Mouse (Mus musculus) heart, embryonic 16.5 days (tissue): ENCODE data around the gene Radil. TPM values are rescaled to one million over a fixed set of nuclear protein-coding genes. Genes with fewer than 3 reads are reported as not detected.
A peak's percentile ranks its signal among the peaks of the same experiment; 100 is the strongest.

Experiments
- ATAC-seq: fragments of 200-750 bp; cut with Nextera tagmentation; replicated peaks from 2 replicates; pipeline ENCODE4 v1.8.0; 2017; ENCODE audit warnings: moderate number of reproducible peaks; ENCODE audit not compliant: insufficient read depth, low FRiP score; ENCODE audit errors: extremely low read depth
- H3K27ac ChIP-seq: fragments of 300-500 bp; sonication (generic); 2 replicates; pipeline ENCODE4 v1.5.1; 2014; ENCODE audit warnings: mild to moderate bottlenecking, low read length, control low read depth, moderate library complexity
- H3K27me3 ChIP-seq: fragments of 300-500 bp; sonication (generic); 2 replicates; pipeline ENCODE4 v1.6.1; 2014; ENCODE audit warnings: low read length, mixed read lengths; ENCODE audit not compliant: control insufficient read depth, insufficient read depth
- H3K36me3 ChIP-seq: fragments of 300-500 bp; sonication (generic); 2 replicates; pipeline ENCODE4 v1.6.1; 2014; ENCODE audit not compliant: control insufficient read depth, insufficient read depth
- H3K4me1 ChIP-seq: fragments of 300-500 bp; sonication (generic); 2 replicates; pipeline ENCODE4 v1.6.1; 2014; ENCODE audit warnings: low read length, mixed read lengths; ENCODE audit not compliant: control insufficient read depth, insufficient read depth
- H3K4me2 ChIP-seq: fragments of 300-500 bp; sonication (generic); 2 replicates; pipeline ENCODE4 v1.6.1; 2014; ENCODE audit warnings: low read depth, mild to moderate bottlenecking, control low read depth, low read length
- H3K4me3 ChIP-seq: fragments of 300-500 bp; sonication (generic); 2 replicates; pipeline ENCODE4 v1.5.1; 2014; ENCODE audit warnings: mild to moderate bottlenecking, control low read depth, low read length
- H3K9ac ChIP-seq: fragments of 300-500 bp; sonication (generic); 2 replicates; pipeline ENCODE4 v1.6.1; 2014; ENCODE audit warnings: low read length, control low read depth
- H3K9me3 ChIP-seq: fragments of 300-500 bp; sonication (generic); replicated peaks from 2 replicates; pipeline ENCODE4 v1.6.1; 2016; ENCODE audit warnings: low read length; ENCODE audit not compliant: control insufficient read depth
- WGBS: fragments of 180-500 bp; shearing (Covaris S2); extraction: QIAGEN DNeasy Blood & Tissue Kit; methylation state at CpG from one replicate; pipeline ENCODE4 v1.1.7; 2014; 5-methylcytosine and 5-hydroxymethylcytosine counted together
- polyA plus RNA-seq: library from polyadenylated mRNA; unstranded; fragments of >200 nt; fragmentation: Nextera tagmentation; extraction: Ambion mirVana; gene quantifications from 2 replicates; pipeline ENCODE4 v1.2.1, GENCODE M21; 2015

Radil gene
- polyA plus RNA-seq, 1 experiment from 2014 or later, result 9.0 TPM

DNA sequence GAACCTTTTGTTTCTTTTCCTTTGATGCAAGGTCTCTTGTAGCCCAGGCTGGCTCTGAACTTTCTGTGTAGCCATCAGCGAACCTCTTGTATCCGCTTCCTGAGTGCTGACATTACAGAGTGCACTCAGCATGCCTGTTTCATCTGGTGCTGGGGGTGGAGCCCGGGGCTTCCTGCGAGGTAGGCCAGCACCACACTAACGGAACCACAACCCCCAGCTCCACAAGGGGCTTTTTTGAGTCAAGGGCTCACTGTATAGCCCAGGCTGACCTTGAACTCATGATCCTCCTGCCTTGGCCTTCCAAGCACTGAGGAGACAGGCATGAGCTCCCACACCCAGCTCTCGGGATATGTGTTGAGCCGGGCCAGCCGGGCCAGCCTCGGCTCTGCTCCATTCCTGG, 100.1 kb downstream of the Radil start:
- Histone ChIP-seq H3K4me1 (peaks cover 8% of the 10 kb centered on the region), H3K27me3 (no peaks in the 10 kb centered on the region), H3K9ac (no peak overlapping the region), H3K9me3 (no peaks in the 10 kb centered on the region), H3K4me2 (no peak overlapping the region), H3K27ac (no peak overlapping the region), H3K4me3 (no peak overlapping the region), H3K36me3 (peaks cover 45% of the 10 kb centered on the region)
- no peak for ATAC-seq
- 89% methylated on average over 9 of the region's 9 CpGs for WGBS

GRCm38 (mm10) chr5:142448623-142449022, 102.3 kb downstream of the Radil start:
- Histone ChIP-seq H3K27ac (no peak overlapping the region), H3K27me3 (no peaks in the 10 kb centered on the region), H3K36me3 (peaks cover 28% of the 10 kb centered on the region), H3K4me1 (peaks cover 26% of the 10 kb centered on the region), H3K4me2 (no peak overlapping the region), H3K9me3 (no peaks in the 10 kb centered on the region), H3K4me3 (no peak overlapping the region), H3K9ac (no peak overlapping the region)
- 60% methylated on average over 12 of the region's 12 CpGs for WGBS
- ATAC-seq, result no peak

DNA sequence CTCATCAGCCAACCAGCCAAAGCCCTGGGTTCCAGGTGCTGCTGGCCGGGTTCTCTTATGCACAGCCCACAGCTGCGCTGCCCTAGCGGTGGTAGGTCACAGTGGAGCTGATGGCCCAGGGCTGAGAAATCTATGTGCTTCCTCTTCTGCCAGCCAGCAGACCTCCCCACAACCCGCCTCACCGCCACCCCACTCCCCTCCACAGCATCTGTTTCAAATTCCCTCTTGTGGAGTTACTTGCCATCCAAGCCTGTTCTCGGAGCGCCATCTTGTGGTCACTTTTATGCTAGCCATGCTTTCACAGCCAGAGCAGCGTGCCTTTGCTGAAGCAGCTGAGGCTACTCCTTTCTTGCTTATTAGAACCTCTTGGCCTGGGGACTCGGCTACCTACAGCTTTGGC, 102.8 kb downstream of the Radil start:
- H3K9me3 ChIP-seq, result no peaks in the 10 kb centered on the region
- H3K9ac ChIP-seq, result no peak overlapping the region
- H3K27ac ChIP-seq, result no peak overlapping the region
- no peak overlapping the region for H3K4me3 ChIP-seq
- peaks cover 22% of the 10 kb centered on the region for H3K36me3 ChIP-seq
- no peaks in the 10 kb centered on the region for H3K27me3 ChIP-seq
- H3K4me1 ChIP-seq, result peaks cover 31% of the 10 kb centered on the region
- H3K4me2 ChIP-seq, result no peak overlapping the region
- 7% methylated on average over 9 of the region's 9 CpGs for WGBS
- ATAC-seq, result peak; percentile 28

DNA sequence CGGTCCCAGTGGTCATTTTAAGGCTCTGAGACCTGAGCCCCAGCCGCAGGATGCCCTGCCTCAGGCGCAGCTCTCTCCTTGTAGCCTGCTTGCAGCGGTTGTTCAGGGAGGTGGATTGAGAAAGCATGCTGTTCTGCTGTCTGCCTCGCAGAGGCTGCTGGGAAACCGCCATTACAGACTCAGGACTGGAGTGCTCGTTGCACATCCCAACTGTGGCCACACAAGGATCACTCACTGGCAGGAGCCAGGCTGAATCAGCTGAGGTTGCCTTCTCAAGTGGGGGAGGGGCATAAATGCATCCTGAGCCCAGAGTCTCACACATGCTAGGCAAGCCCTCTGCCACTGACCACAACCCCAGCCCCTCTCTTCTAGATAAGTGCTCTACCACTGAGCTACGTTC, 105.2 kb downstream of the Radil start:
- ATAC-seq, result no peak
- Histone ChIP-seq H3K4me3 (no peak overlapping the region), H3K4me1 (peaks cover 44% of the 10 kb centered on the region), H3K27me3 (no peaks in the 10 kb centered on the region), H3K9ac (0 out of 2 replicates have a peak overlapping the region, but pooled peaks have one; percentile 0), H3K27ac (no peak overlapping the region; the same call in 1 of the 2 replicates), H3K4me2 (no peak overlapping the region), H3K9me3 (no peaks in the 10 kb centered on the region), H3K36me3 (peaks cover 16% of the 10 kb centered on the region; the same call in 1 of the 2 replicates)
- 48% methylated on average over 8 of the region's 8 CpGs for WGBS

DNA sequence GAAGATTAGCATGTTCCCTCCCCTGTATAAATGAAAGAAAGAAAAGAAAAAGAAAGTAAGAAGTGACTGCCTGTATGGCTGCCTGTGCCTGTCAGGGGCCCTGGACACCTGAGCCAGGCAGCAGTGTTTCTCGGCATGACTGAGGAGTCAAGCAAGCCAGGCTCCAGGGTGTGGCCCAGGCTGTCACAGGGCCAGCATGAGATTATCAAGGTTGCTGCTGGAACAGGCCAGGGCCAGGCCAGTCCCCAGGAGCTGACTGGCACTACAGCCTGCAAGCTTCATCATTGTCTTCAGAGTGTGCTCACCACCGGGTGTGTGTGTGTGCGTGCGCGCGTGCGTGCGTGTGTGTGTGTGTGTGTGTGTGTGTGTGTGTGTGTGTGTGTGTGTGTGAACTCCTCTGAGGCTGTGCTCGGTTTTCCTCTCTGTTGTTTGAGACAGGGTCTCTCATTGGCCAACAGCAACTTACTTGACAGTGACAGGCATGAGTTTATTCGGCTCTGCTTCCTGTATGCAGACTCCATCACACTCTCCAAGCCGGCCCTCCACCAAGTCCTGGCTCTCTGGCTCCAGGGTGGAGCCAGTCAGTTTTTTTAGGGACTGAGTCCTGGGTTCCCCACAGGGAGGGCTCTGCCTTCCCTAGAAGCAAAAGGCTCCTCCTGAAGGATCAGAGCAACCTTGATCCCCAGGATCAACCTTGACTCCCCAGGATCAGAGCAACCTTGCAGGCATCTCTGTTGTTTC, 105.9 kb downstream of the Radil start:
- no peak overlapping the region for H3K4me2 ChIP-seq
- ATAC-seq, result no peak
- WGBS, result 43% methylated on average over 11 of the region's 11 CpGs

DNA sequence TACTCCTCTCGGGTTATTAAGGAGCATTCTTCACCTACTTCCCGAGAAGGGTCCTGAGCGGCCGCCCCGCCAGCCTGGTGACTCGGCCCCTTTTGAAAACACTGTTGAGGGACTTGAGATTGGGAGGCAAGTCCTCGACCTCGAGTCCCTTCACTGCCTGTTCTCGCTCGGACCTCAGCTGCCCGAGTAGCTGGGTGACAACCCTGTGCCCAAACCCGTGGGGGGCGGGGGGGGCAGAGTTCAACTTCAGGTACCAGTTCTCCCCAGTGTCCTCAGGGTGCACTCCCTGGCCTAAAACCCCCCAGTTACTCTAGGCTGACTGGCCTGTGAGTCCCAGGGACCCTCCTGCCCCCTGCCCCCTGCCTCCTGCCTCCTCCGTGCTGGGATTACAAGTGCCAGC, 106.9 kb downstream of the Radil start:
- no peak overlapping the region for H3K4me2 ChIP-seq
- H3K9me3 ChIP-seq, result no peaks in the 10 kb centered on the region
- 71% methylated on average over 14 of the region's 14 CpGs for WGBS
- H3K27me3 ChIP-seq, result no peaks in the 10 kb centered on the region
- no peak overlapping the region; the same call in 1 of the 2 replicates for H3K27ac ChIP-seq
- no peak for ATAC-seq
- H3K4me3 ChIP-seq, result no peak overlapping the region
- H3K9ac ChIP-seq, result 0 out of 2 replicates have a peak overlapping the region, but pooled peaks have one; percentile 39
- H3K4me1 ChIP-seq, result peaks cover 54% of the 10 kb centered on the region
- peaks cover 3% of the 10 kb centered on the region; the same call in 1 of the 2 replicates for H3K36me3 ChIP-seq

More for the DNA sequence above, 105.9 kb downstream of the Radil start:
- Histone ChIP-seq H3K9ac (peak overlapping the region; percentile 39; the same call in 1 of the 2 replicates), H3K36me3 (peaks cover 9% of the 10 kb centered on the region; the same call in 1 of the 2 replicates), H3K9me3 (no peaks in the 10 kb centered on the region), H3K27me3 (no peaks in the 10 kb centered on the region), H3K4me1 (peaks cover 46% of the 10 kb centered on the region), H3K27ac (peak overlapping the region; percentile 46), H3K4me3 (no peak overlapping the region)

- 69% methylated on average over 15 of the region's 15 CpGs for WGBS
- Histone ChIP-seq H3K27ac (no peak overlapping the region), H3K4me3 (no peak overlapping the region), H3K9me3 (no peaks in the 10 kb centered on the region), H3K4me1 (peaks cover 54% of the 10 kb centered on the region), H3K4me2 (no peak overlapping the region), H3K27me3 (no peaks in the 10 kb centered on the region), H3K36me3 (no peaks in the 10 kb centered on the region), H3K9ac (no peak overlapping the region)
- ATAC-seq, result no peak
Measured at GRCm38 (mm10) chr5:142443514-142443913, 107.4 kb downstream of the Radil start.

DNA sequence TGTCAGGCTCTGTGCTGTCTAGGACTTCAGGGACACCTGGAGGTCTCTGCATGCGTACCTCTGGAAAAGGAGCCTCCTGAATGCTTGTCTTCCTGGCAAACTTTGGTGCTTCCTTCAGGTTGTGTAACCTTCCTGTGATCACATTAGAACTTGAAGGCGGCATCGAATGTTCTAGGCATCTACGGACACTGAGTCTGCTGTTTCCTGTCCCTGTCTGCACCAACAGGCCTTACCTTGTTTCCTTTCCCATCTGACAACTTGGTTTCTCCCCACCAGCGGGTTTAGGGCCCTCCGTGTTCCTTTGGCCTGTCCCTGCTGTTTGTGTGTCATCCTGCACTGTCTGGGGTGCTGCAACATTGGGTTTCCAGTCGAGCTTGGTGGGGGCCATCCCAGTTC, 108.9 kb downstream of the Radil start:
- Histone ChIP-seq H3K36me3 (no peaks in the 10 kb centered on the region), H3K4me2 (peak overlapping the region; percentile 83; the same call in 1 of the 2 replicates), H3K27me3 (no peaks in the 10 kb centered on the region), H3K4me1 (peaks cover 49% of the 10 kb centered on the region), H3K27ac (peak overlapping the region; percentile 56), H3K9me3 (no peaks in the 10 kb centered on the region), H3K9ac (0 out of 2 replicates have a peak overlapping the region, but pooled peaks have one; percentile 7), H3K4me3 (no peak overlapping the region)
- no peak for ATAC-seq
- WGBS, result 80% methylated on average over 7 of the region's 7 CpGs

DNA sequence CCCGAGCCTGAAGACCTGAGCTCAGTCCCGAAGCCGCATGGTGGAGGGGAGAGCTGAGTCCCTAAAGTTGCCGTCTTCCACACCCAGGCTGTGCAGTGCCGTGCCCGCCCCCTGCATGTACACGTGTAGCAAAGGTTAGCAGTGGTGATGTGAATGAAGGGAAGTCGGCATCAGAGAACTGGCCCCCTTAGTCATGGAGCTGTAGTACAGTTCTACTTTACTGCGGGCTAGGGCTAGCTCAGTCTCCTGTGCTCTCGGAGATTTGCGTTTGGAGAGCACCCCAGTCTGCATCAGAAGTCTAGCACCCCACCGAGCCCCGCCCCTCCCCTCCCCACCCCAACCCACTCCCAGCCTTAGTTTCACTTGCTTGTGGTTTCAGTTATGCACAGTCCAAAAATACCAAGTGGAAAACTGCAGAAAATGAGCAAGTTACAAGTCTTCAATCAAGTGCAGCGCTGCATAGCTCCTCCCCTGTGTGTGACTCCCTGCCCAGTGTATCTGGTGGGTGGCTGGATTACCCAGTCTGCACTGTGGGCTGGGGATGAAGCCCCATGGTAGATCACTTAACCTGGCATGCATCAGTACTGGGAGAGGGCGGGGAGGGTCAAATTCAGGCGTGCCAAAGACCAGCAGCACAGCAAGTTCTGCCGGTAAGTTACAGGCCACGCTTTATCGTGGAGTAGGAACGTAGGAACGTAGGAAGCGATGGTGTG, 109.4 kb downstream of the Radil start:
- Histone ChIP-seq H3K4me2 (peak overlapping the region; percentile 83), H3K4me1 (peaks cover 49% of the 10 kb centered on the region), H3K9me3 (no peaks in the 10 kb centered on the region), H3K27me3 (no peaks in the 10 kb centered on the region), H3K9ac (peak overlapping the region; percentile 79), H3K27ac (peak overlapping the region; percentile 96), H3K36me3 (no peaks in the 10 kb centered on the region), H3K4me3 (peak overlapping the region; percentile 52)
- ATAC-seq, result no peak
- 55% methylated on average over 22 of the region's 22 CpGs for WGBS
